Mouse (Mus musculus): Measurements from ENCODE around the gene Ttc28. TPM values are rescaled to one million over a fixed set of nuclear protein-coding genes. Genes with fewer than 3 reads are reported as not detected.

Ttc28 gene
- polyA plus RNA-seq, 1 experiment from 2014 or later = 14.5 TPM

- Histone ChIP-seq H3K27ac (no peak overlapping the region), H3K9me3 (no peaks in the 10 kb centered on the region), H3K4me1 (replicated peaks) (peaks cover 29% of the 10 kb centered on the region), H3K27me3 (ENCODE audit: insufficient read depth, poor library complexity, severe bottlenecking) (no peaks in the 10 kb centered on the region), H3K36me3 (peaks cover 29% of the 10 kb centered on the region), H3K4me3 (no peak overlapping the region)
- 94% methylated on average over 7 of the region's 7 CpGs for WGBS
- DNase-seq (ENCODE audit: low spot score) = no peak
Measured at GRCm38 (mm10) chr5:111104801-111105200, 225.2 kb downstream of the Ttc28 start.

DNA sequence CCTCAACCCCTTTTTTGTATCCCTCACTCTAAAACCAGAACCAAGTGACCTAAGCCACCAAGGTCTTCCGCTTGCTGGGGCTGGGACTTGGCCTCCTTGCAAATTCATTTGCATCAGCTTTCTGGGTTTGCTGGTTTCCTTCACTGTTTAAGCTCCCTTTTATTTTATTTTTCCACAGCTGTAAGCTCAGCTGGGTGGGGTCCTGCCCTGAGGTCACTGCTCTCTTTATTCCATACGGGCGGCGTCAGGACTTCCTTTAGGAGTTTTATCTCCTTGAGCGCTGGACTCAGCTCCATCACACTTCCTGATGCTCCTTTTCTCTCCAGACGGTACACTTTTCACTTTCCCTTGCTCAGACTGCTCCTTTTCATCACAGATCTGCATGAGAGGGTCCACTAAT is 231.8 kb downstream of the Ttc28 start:
- WGBS = 47% methylated on average over 6 of the region's 6 CpGs
- peak overlapping the region; percentile 53; the same call in 1 of the 2 replicates for H3K27ac ChIP-seq
- no peak overlapping the region for H3K4me3 ChIP-seq
- no peaks in the 10 kb centered on the region for H3K27me3 ChIP-seq (ENCODE audit: insufficient read depth, poor library complexity, severe bottlenecking)
- H3K9me3 ChIP-seq = no peaks in the 10 kb centered on the region
- no peak for DNase-seq (ENCODE audit: low spot score)
- no peaks in the 10 kb centered on the region for H3K36me3 ChIP-seq
- peaks cover 37% of the 10 kb centered on the region for H3K4me1 ChIP-seq (replicated peaks)

GRCm38 (mm10) chr5:111113183-111113582 is 233.6 kb downstream of the Ttc28 start:
- 80% methylated on average over 7 of the region's 7 CpGs for WGBS
- Histone ChIP-seq H3K4me1 (replicated peaks) (peaks cover 37% of the 10 kb centered on the region), H3K4me3 (no peak overlapping the region), H3K27me3 (ENCODE audit: insufficient read depth, poor library complexity, severe bottlenecking) (no peaks in the 10 kb centered on the region), H3K36me3 (no peaks in the 10 kb centered on the region), H3K27ac (no peak overlapping the region), H3K9me3 (no peaks in the 10 kb centered on the region)
- DNase-seq (ENCODE audit: low spot score) = no peak

DNA sequence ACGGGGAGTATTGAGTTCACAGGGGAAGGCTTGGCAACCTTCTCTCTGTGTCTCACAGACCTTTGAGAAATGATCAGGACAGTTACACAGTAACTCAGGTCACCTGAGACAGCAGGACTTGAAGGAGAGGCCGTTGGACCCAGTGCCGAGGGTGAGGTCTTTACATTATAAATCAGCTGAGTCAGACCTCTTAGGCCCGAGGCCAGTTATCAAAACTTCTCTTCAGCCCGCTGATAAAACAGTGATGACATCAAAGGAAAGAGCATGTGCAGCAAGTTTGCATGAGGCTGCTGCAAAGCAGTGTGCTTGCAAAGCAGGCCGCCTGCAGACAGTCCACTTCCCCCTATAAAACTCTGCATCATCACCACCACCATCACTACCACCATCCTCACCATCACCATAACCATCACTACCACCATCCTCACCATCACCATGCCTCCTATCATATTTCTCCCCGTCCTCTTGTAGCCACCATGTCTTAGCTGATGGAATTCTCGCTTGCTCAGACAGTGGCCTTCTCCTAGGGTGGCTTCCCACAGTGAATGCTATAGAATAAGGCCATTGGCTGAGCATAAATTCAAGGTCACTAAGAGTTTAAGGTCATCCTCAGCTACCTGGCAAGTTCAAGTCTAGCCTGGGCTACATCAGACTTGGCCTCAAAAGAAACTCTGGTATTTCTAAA is 234.2 kb downstream of the Ttc28 start:
- Histone ChIP-seq H3K4me3 (no peak overlapping the region), H3K9me3 (no peaks in the 10 kb centered on the region), H3K27ac (no peak overlapping the region), H3K4me1 (replicated peaks) (peaks cover 37% of the 10 kb centered on the region), H3K36me3 (no peaks in the 10 kb centered on the region), H3K27me3 (ENCODE audit: insufficient read depth, poor library complexity, severe bottlenecking) (no peaks in the 10 kb centered on the region)
- DNase-seq (ENCODE audit: low spot score) = no peak
- WGBS = 80% methylated on average over 8 of the region's 8 CpGs

DNA sequence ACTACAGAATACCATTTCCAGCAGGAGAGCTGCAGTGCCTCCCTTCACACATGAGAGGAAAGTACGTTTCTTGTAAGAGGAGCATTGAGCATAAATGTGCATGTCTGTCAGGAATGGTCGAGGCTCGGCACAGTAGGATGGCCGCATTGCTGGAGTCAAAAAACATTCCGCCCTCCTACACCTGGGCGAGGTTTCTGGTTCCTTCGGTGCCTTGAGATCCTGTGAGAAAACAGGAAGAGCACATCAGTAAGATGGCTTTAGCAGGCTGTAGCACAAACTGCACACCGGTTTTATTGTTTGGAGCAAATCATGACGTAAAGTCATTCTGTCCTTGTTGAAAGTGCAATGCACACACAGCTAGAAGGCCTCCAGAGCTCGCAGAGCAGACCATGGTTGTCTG is 235.0 kb downstream of the Ttc28 start:
- H3K36me3 ChIP-seq = no peaks in the 10 kb centered on the region
- no peaks in the 10 kb centered on the region for H3K27me3 ChIP-seq (ENCODE audit: insufficient read depth, poor library complexity, severe bottlenecking)
- H3K4me1 ChIP-seq (replicated peaks) = peaks cover 31% of the 10 kb centered on the region
- no peak overlapping the region for H3K27ac ChIP-seq
- WGBS = 86% methylated on average over 10 of the region's 10 CpGs
- H3K9me3 ChIP-seq = no peaks in the 10 kb centered on the region
- H3K4me3 ChIP-seq = no peak overlapping the region
- DNase-seq (ENCODE audit: low spot score) = no peak

GRCm38 (mm10) chr5:111115519-111116350 is 236.1 kb downstream of the Ttc28 start:
- 65% methylated on average over 15 of the region's 15 CpGs for WGBS
- Histone ChIP-seq H3K27me3 (ENCODE audit: insufficient read depth, poor library complexity, severe bottlenecking) (no peaks in the 10 kb centered on the region), H3K36me3 (no peaks in the 10 kb centered on the region), H3K4me1 (replicated peaks) (peaks cover 38% of the 10 kb centered on the region), H3K27ac (0 out of 2 replicates have a peak overlapping the region, but pooled peaks have one; percentile 24), H3K4me3 (no peak overlapping the region), H3K9me3 (no peaks in the 10 kb centered on the region)
- DNase-seq (ENCODE audit: low spot score) = no peak

GRCm38 (mm10) chr5:111119805-111120204 is 240.2 kb downstream of the Ttc28 start:
- peaks cover 50% of the 10 kb centered on the region for H3K4me1 ChIP-seq (replicated peaks)
- H3K27me3 ChIP-seq (ENCODE audit: insufficient read depth, poor library complexity, severe bottlenecking) = no peaks in the 10 kb centered on the region; the same call in 1 of the 2 replicates
- 87% methylated on average over 3 of the region's 3 CpGs for WGBS
- H3K36me3 ChIP-seq = no peaks in the 10 kb centered on the region
- H3K4me3 ChIP-seq = no peak overlapping the region
- H3K27ac ChIP-seq = no peak overlapping the region
- H3K9me3 ChIP-seq = no peaks in the 10 kb centered on the region
- no peak for DNase-seq (ENCODE audit: low spot score)

- DNase-seq (ENCODE audit: low spot score) = no peak
- WGBS = 87% methylated on average over 7 of the region's 7 CpGs
- Histone ChIP-seq H3K9me3 (no peaks in the 10 kb centered on the region), H3K27me3 (ENCODE audit: insufficient read depth, poor library complexity, severe bottlenecking) (no peaks in the 10 kb centered on the region; the same call in 1 of the 2 replicates), H3K36me3 (no peaks in the 10 kb centered on the region), H3K4me3 (no peak overlapping the region), H3K27ac (no peak overlapping the region), H3K4me1 (replicated peaks) (peaks cover 45% of the 10 kb centered on the region)
Measured at GRCm38 (mm10) chr5:111120298-111120697, 240.7 kb downstream of the Ttc28 start.

- WGBS = 62% methylated on average over 10 of the region's 10 CpGs
- no peaks in the 10 kb centered on the region; the same call in 1 of the 2 replicates for H3K27me3 ChIP-seq (ENCODE audit: insufficient read depth, poor library complexity, severe bottlenecking)
- no peak for DNase-seq (ENCODE audit: low spot score)
- no peak overlapping the region for H3K4me3 ChIP-seq
- H3K4me1 ChIP-seq (replicated peaks) = peaks cover 39% of the 10 kb centered on the region
- no peaks in the 10 kb centered on the region for H3K9me3 ChIP-seq
- 0 out of 2 replicates have a peak overlapping the region, but pooled peaks have one; percentile 0 for H3K27ac ChIP-seq
- H3K36me3 ChIP-seq = no peaks in the 10 kb centered on the region
Measured at GRCm38 (mm10) chr5:111120705-111121420, 241.3 kb downstream of the Ttc28 start.

- Histone ChIP-seq H3K27ac (no peak overlapping the region), H3K4me1 (replicated peaks) (peaks cover 41% of the 10 kb centered on the region), H3K36me3 (no peaks in the 10 kb centered on the region), H3K4me3 (no peak overlapping the region), H3K27me3 (ENCODE audit: insufficient read depth, poor library complexity, severe bottlenecking) (no peaks in the 10 kb centered on the region; the same call in 1 of the 2 replicates), H3K9me3 (no peaks in the 10 kb centered on the region)
- DNase-seq (ENCODE audit: low spot score) = no peak
- 64% methylated on average over 9 of the region's 9 CpGs for WGBS
Measured at GRCm38 (mm10) chr5:111122332-111123049, 242.9 kb downstream of the Ttc28 start.

GRCm38 (mm10) chr5:111123050-111123746 is 243.6 kb downstream of the Ttc28 start:
- 48% methylated on average over 12 of the region's 12 CpGs for WGBS
- no peak overlapping the region for H3K4me3 ChIP-seq
- H3K27me3 ChIP-seq (ENCODE audit: insufficient read depth, poor library complexity, severe bottlenecking) = no peaks in the 10 kb centered on the region; the same call in 1 of the 2 replicates
- peaks cover 44% of the 10 kb centered on the region for H3K4me1 ChIP-seq (replicated peaks)
- no peak overlapping the region for H3K27ac ChIP-seq
- no peaks in the 10 kb centered on the region for H3K9me3 ChIP-seq
- H3K36me3 ChIP-seq = no peaks in the 10 kb centered on the region
- peak; percentile 30 for DNase-seq (ENCODE audit: low spot score)
